Mouse (Mus musculus) CH12.LX (cell line): Measurements from ENCODE around the gene Pfdn6. TPM values are rescaled to one million over a fixed set of nuclear protein-coding genes. Genes with fewer than 3 reads are reported as not detected.
A peak's percentile ranks its signal among the peaks of the same experiment; 100 is the strongest.
"Not testable (repeated sequence)": the region's sequence is repeated elsewhere in the genome, so short reads cannot be mapped to it uniquely, and the experiment has no call there.

Experiments used
- DNase-seq: peaks from one replicate; pipeline ENCODE4 v3.0.0-alpha.2; 2013; ENCODE audit errors: extremely low read depth
- H3K27ac ChIP-seq: 2 replicates; pipeline ENCODE4 v1.5.1; 2012; ENCODE audit warnings: low read depth, mild to moderate bottlenecking, control low read depth, moderate library complexity; ENCODE audit not compliant: insufficient read depth
- H3K27me3 ChIP-seq: replicated peaks from 2 replicates; pipeline ENCODE3; 2012; ENCODE audit warnings: inconsistent platforms
- H3K36me3 ChIP-seq, 2 experiments: replicated peaks in 1 of 2; 2 replicates each; pipeline versions ENCODE3 to v1.6.1; 2012; ENCODE audit warnings: inconsistent platforms in 1 of 2, low read length in 1 of 2, mild to moderate bottlenecking in 1 of 2, mixed read lengths in 1 of 2, moderate library complexity in 1 of 2; ENCODE audit not compliant: control insufficient read depth in 1 of 2, insufficient read depth in 1 of 2
- H3K4me1 ChIP-seq, 2 experiments: 2 replicates each; pipeline ENCODE4 v1.6.1; 2012; ENCODE audit warnings: inconsistent platforms in 1 of 2, moderate library complexity in 1 of 2; ENCODE audit not compliant: insufficient read depth in 2 of 2, control insufficient read depth in 1 of 2
- H3K4me2 ChIP-seq: 2 replicates; pipeline ENCODE4 v1.6.1; 2012; ENCODE audit warnings: low read depth, mild to moderate bottlenecking, control low read depth; ENCODE audit not compliant: poor library complexity, insufficient read depth, severe bottlenecking
- H3K4me3 ChIP-seq, 3 experiments: fragments of 150-350 bp in 1 of 3; sonication (generic) in 1 of 3; replicated peaks in 1 of 3; 2 replicates each; pipeline versions ENCODE3 to v1.5.1; 2011 to 2012; ENCODE audit warnings: low read depth in 2 of 3, low read length in 2 of 3, mild to moderate bottlenecking in 2 of 3, moderate library complexity in 2 of 3, control low read depth in 1 of 3, improper control_type of control experiment in 1 of 3, inconsistent platforms in 1 of 3, mixed read lengths in 1 of 3; ENCODE audit not compliant: poor library complexity in 1 of 3
- H3K79me2 ChIP-seq: replicated peaks from 2 replicates; pipeline ENCODE4 v1.6.1; 2012; ENCODE audit warnings: mild to moderate bottlenecking, moderate library complexity; ENCODE audit not compliant: control insufficient read depth, poor library complexity, insufficient read depth, severe bottlenecking; ENCODE audit errors: extremely low read depth
- H3K9ac ChIP-seq: 2 replicates; pipeline ENCODE4 v1.6.1; 2012; ENCODE audit warnings: low read depth, mild to moderate bottlenecking, control low read depth, moderate library complexity; ENCODE audit not compliant: insufficient read depth
- H3K9me3 ChIP-seq: replicated peaks from 2 replicates; pipeline ENCODE3; 2012; ENCODE audit warnings: low read length, inconsistent platforms, mixed read lengths
- BHLHE40 ChIP-seq: IDR thresholded peaks from 2 replicates; pipeline ENCODE4 v1.6.1; 2011; ENCODE audit warnings: mild to moderate bottlenecking, low read depth, low read length, improper control_type of control experiment
- CTCF ChIP-seq, 2 experiments: IDR thresholded peaks in 1 of 2; conservative IDR thresholded peaks in 1 of 2; 2 replicates each; pipeline ENCODE4 v1.5.1; 2011 to 2012; ENCODE audit warnings: low read depth in 2 of 2, low read length in 2 of 2, improper control_type of control experiment in 1 of 2, inconsistent platforms in 1 of 2, mild to moderate bottlenecking in 1 of 2, moderate library complexity in 1 of 2
- E2F4 ChIP-seq: IDR thresholded peaks from 2 replicates; pipeline ENCODE4 v1.6.1; 2011; ENCODE audit warnings: low read depth, low read length, improper control_type of control experiment; ENCODE audit not compliant: insufficient replicate concordance
- EP300 ChIP-seq: IDR thresholded peaks from 2 replicates; pipeline ENCODE4 v1.6.1; 2011; ENCODE audit warnings: low read length, improper control_type of control experiment
- ETS1 ChIP-seq: conservative IDR thresholded peaks from 2 replicates; pipeline ENCODE4 v1.6.1; 2012; ENCODE audit warnings: low read depth, mild to moderate bottlenecking, inconsistent platforms, low read length, improper control_type of control experiment, moderate library complexity
- IRF4 ChIP-seq: IDR thresholded peaks from 2 replicates; pipeline ENCODE4 v1.6.1; 2014; ENCODE audit warnings: low read depth, mild to moderate bottlenecking, inconsistent platforms, low read length, improper control_type of control experiment
- MXI1 ChIP-seq: IDR thresholded peaks from 2 replicates; pipeline ENCODE4 v1.6.1; 2011; ENCODE audit warnings: mild to moderate bottlenecking, low read depth, low read length, improper control_type of control experiment
- NELFE ChIP-seq: IDR thresholded peaks from 2 replicates; pipeline ENCODE4 v1.6.1; 2011; ENCODE audit warnings: low read depth, low read length, improper control_type of control experiment
- PAX5 ChIP-seq: IDR thresholded peaks from 2 replicates; pipeline ENCODE4 v1.6.1; 2012; ENCODE audit warnings: low read length, inconsistent platforms, mixed read lengths
- POLR2A ChIP-seq: IDR thresholded peaks from 2 replicates; pipeline ENCODE4 v1.6.1; 2011; ENCODE audit warnings: low read depth, mild to moderate bottlenecking, improper control_type of control experiment, low read length
- RAD21 ChIP-seq: IDR thresholded peaks from 2 replicates; pipeline ENCODE4 v1.6.1; 2011; ENCODE audit warnings: low read depth, mild to moderate bottlenecking, low read length, improper control_type of control experiment, moderate library complexity
- RCOR1 ChIP-seq: conservative IDR thresholded peaks from 2 replicates; pipeline ENCODE4 v1.6.1; 2012; ENCODE audit warnings: low read depth, mild to moderate bottlenecking, inconsistent platforms, low read length, improper control_type of control experiment
- SIN3A ChIP-seq: IDR thresholded peaks from 2 replicates; pipeline ENCODE4 v1.6.1; 2012; ENCODE audit warnings: low read length, improper control_type of control experiment, inconsistent platforms
- SMC3 ChIP-seq: IDR thresholded peaks from 2 replicates; pipeline ENCODE4 v1.6.1; 2011; ENCODE audit warnings: low read depth, low read length, improper control_type of control experiment
- TBP ChIP-seq: conservative IDR thresholded peaks from 2 replicates; pipeline ENCODE4 v1.6.1; 2011; ENCODE audit warnings: low read depth, low read length, improper control_type of control experiment
- TCF12 ChIP-seq: IDR thresholded peaks from 2 replicates; pipeline ENCODE4 v1.6.1; 2014; ENCODE audit warnings: low read depth, mild to moderate bottlenecking, inconsistent platforms, low read length, improper control_type of control experiment
- ZC3H11A ChIP-seq: IDR thresholded peaks from 2 replicates; pipeline ENCODE4 v1.6.1; 2012; ENCODE audit warnings: low read depth, mild to moderate bottlenecking, inconsistent platforms, low read length, improper control_type of control experiment
- ZMIZ1 ChIP-seq: IDR thresholded peaks from 2 replicates; pipeline ENCODE4 v1.6.1; 2012; ENCODE audit warnings: low read depth, mild to moderate bottlenecking, inconsistent platforms, low read length, improper control_type of control experiment
- dilution Hi-C: fragments of 300-500 bp; cut with MboI; formaldehyde crosslinking; loops from 2 replicates; pipeline ENCODE4 v1.14.3; 2020; ENCODE audit warnings: low sequenced_read_pairs; ENCODE audit not compliant: extremely low pct_unique_long_range_greater_than_20kb, extremely low pct_ligation_motif_present
- in situ Hi-C: fragments of 300-500 bp; cut with MboI; formaldehyde crosslinking; loops from 3 replicates; pipeline ENCODE4 v1.14.3; 2019; ENCODE audit warnings: low sequenced_read_pairs, low pct_ligation_motif_present, low pct_unique_long_range_greater_than_20kb, mixed read lengths
- polyA plus RNA-seq: library from polyadenylated mRNA; unstranded; fragments of >175 nt; gene quantifications from 2 replicates; pipeline ENCODE4 v1.2.1, GENCODE M21; 2012; ENCODE audit warnings: low read depth; ENCODE audit not compliant: insufficient read length
- total RNA-seq, 2 experiments: library from RNA; depleted of rRNA; stranded (reverse); fragments of 300-350 nt in 1 of 2; fragments of >200 nt in 1 of 2; gene quantifications; 2 replicates each; pipeline ENCODE4 v1.2.3; 2012 to 2014

Pfdn6 gene
- total and polyA plus RNA-seq, 3 experiments, result 92.3 to 140 (median 109) TPM

DNA sequence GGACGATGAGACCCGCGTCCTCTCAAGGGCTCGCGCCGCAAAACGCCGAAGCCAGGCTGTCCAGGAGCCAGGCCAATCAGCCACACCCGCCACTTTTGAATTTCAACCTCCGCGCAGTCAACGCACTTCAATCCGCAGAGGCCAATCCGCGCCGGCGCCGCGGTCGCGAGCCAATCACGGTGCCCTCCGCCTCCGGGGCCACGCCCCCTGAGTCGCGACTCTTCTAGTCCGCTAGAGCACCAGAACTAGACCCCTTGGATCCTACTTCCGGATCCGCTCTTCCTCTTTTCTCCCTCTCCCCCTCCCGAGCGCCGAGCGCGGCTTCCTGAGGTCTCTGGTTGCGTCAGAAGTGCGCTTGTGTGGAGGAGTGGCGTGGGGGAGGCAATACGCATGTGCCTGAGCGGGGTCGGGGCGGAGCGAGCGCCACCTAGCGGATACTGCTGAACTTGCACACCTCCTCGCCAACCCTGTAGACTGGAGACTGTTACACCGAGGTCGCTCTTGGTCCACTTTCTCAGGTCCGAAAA, 49.5 kb downstream of the Pfdn6 start, which contains the start of gene Kifc1 (continued):
- peak; percentile 68 for TF ChIP-seq BHLHE40
- peak; percentile 73 for TF ChIP-seq TCF12
- TF ChIP-seq ETS1, result peak; percentile 14; the same call in 1 of the 2 replicates
- TF ChIP-seq E2F4, result peak; percentile 61; the same call in 1 of the 2 replicates
- TF ChIP-seq CTCF (conservative IDR thresholded peaks at IDR 0.05 in 1 of 2, IDR thresholded peaks at IDR 0.05 in 1 of 2; ENCODE audit: low read depth in 2 of 2, low read length in 2 of 2), result peak; percentile 58 to 91
- TF ChIP-seq SIN3A, result peak; percentile 92
- TF ChIP-seq RCOR1, result 0 out of 2 replicates have a peak, but pooled peaks have one; percentile 36
- peak; percentile 54; the same call in 1 of the 2 replicates for TF ChIP-seq TBP
- TF ChIP-seq EP300, result 0 out of 2 replicates have a peak, but pooled peaks have one; percentile 8
- TF ChIP-seq POLR2A, result peak; percentile 82
- TF ChIP-seq ZMIZ1, result 0 out of 2 replicates have a peak, but pooled peaks have one; percentile 22
- TF ChIP-seq RAD21, result peak; percentile 21
- peak; percentile 52; the same call in 1 of the 2 replicates for TF ChIP-seq NELFE
- peak; percentile 79; the same call in 1 of the 2 replicates for TF ChIP-seq MXI1
- peak; percentile 49 for TF ChIP-seq SMC3
- no peak for TF ChIP-seq PAX5
- peak; percentile 70; the same call in 1 of the 2 replicates for TF ChIP-seq IRF4
- no peak for TF ChIP-seq ZC3H11A

DNA sequence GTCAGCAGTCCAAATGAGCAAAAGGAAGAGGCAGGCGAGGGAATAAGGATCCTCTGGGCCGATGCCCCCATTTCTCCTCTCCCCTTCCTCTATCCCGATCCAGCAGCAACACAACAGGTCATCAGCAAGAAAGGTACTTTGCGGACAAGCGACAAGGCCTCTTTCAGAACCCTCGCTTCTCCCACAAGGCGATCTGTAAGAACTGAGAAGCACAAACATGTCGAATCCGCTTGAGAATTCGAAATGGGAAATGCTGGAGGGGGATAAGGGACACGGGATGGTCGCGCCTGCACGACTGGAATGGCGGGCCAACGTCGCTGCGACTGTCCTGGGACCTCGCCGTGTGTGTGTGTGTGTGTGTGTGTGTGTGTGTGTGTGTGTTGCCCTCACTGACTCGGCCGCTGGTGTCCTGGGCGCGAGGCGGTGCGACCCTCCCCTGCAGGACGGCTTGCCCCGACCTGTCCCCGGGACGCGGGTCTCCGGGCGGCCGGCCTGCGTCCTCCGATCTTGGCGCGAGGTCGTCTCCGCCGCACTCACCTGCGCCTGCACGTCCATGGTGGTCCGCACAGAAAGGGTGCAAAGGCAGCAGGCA, 50.1 kb downstream of the Pfdn6 start:
- H3K27ac ChIP-seq, result peak overlapping the region; percentile 56; the same call in 1 of the 2 replicates
- peaks cover 7 to 12% of the 10 kb centered on the region in 2 experiments for H3K36me3 ChIP-seq
- H3K9me3 ChIP-seq, H3K27me3 ChIP-seq, in situ Hi-C loops, DNase-seq, dilution Hi-C loops: not testable (repeated sequence)
- H3K9ac ChIP-seq, result peak overlapping the region; percentile 73
- H3K4me3 ChIP-seq, result peak overlapping the region; percentile 73 to 95 (median 73)
- H3K4me1 ChIP-seq, result peaks cover 0 to 11% of the 10 kb centered on the region in 2 experiments; a peak in 1 of 4 replicates
- H3K79me2 ChIP-seq, result peaks cover 27% of the 10 kb centered on the region
- H3K4me2 ChIP-seq, result peak overlapping the region; percentile 50

Other genes with a start within 250 kb of the Pfdn6 start
Only the 20 nearest of the 31 such genes appear.
- gene Rps28, start 115.8 kb downstream of the Pfdn6 start, total RNA-seq (2012; rRNA removed), result 4,496 and 4,575 TPM in 2 replicates
- 696 and 765 TPM in 2 replicates for gene Rps28, start 115.8 kb downstream of the Pfdn6 start, total RNA-seq (2014; rRNA removed)
- 782 and 837 TPM in 2 replicates for gene Rps28, start 115.8 kb downstream of the Pfdn6 start, polyA plus RNA-seq
- 316 and 364 TPM in 2 replicates for gene Ndufa7, start 115.8 kb downstream of the Pfdn6 start, total RNA-seq (2012; rRNA removed)
- 168 and 194 TPM in 2 replicates for gene Ndufa7, start 115.8 kb downstream of the Pfdn6 start, total RNA-seq (2014; rRNA removed)
- 153 and 164 TPM in 2 replicates for gene Ndufa7, start 115.8 kb downstream of the Pfdn6 start, polyA plus RNA-seq
- 53.7 and 57.1 TPM in 2 replicates for gene Cd320, start 97.3 kb downstream of the Pfdn6 start, total RNA-seq (2012; rRNA removed)
- gene Cd320, start 97.3 kb downstream of the Pfdn6 start, total RNA-seq (2014; rRNA removed), result 67.1 and 84.2 TPM in 2 replicates
- gene Cd320, start 97.3 kb downstream of the Pfdn6 start, polyA plus RNA-seq, result 45.3 and 50.9 TPM in 2 replicates
- not detected in 2 replicates for gene Gm7029, start 66.5 kb downstream of the Pfdn6 start, total RNA-seq (2012; rRNA removed)
- gene Gm7029, start 66.5 kb downstream of the Pfdn6 start, total RNA-seq (2014; rRNA removed), result not detected in 2 replicates
- gene Gm7029, start 66.5 kb downstream of the Pfdn6 start, polyA plus RNA-seq, result not detected in 2 replicates
- gene Kifc1, start 49.7 kb downstream of the Pfdn6 start, total RNA-seq (2012; rRNA removed), result 22.3 and 23.0 TPM in 2 replicates
- gene Kifc1, start 49.7 kb downstream of the Pfdn6 start, total RNA-seq (2014; rRNA removed), result 15.2 and 16.0 TPM in 2 replicates
- 41.2 and 46.6 TPM in 2 replicates for gene Kifc1, start 49.7 kb downstream of the Pfdn6 start, polyA plus RNA-seq
- gene Platr17, start 35.2 kb downstream of the Pfdn6 start, total RNA-seq (2012; rRNA removed), result not detected in 2 replicates
- gene Platr17, start 35.2 kb downstream of the Pfdn6 start, total RNA-seq (2014; rRNA removed), result not detected in 2 replicates
- gene Platr17, start 35.2 kb downstream of the Pfdn6 start, polyA plus RNA-seq, result not detected in 2 replicates
- gene Daxx, start 30.9 kb downstream of the Pfdn6 start, total RNA-seq (2012; rRNA removed), result 33.8 and 48.3 TPM in 2 replicates
- gene Daxx, start 30.9 kb downstream of the Pfdn6 start, total RNA-seq (2014; rRNA removed), result 31.6 and 32.3 TPM in 2 replicates
- gene Daxx, start 30.9 kb downstream of the Pfdn6 start, polyA plus RNA-seq, result 53.0 and 64.7 TPM in 2 replicates
- 114 and 134 TPM in 2 replicates for gene Tapbp, start 24.4 kb downstream of the Pfdn6 start, total RNA-seq (2012; rRNA removed)
- 44.3 and 45.3 TPM in 2 replicates for gene Tapbp, start 24.4 kb downstream of the Pfdn6 start, total RNA-seq (2014; rRNA removed)
- gene Tapbp, start 24.4 kb downstream of the Pfdn6 start, polyA plus RNA-seq, result 96.7 and 116 TPM in 2 replicates
- 21.2 and 23.5 TPM in 2 replicates for gene Zbtb22, start 24.4 kb downstream of the Pfdn6 start, total RNA-seq (2012; rRNA removed)
- 11.7 and 12.1 TPM in 2 replicates for gene Zbtb22, start 24.4 kb downstream of the Pfdn6 start, total RNA-seq (2014; rRNA removed)
- gene Zbtb22, start 24.4 kb downstream of the Pfdn6 start, polyA plus RNA-seq, result 20.2 and 20.3 TPM in 2 replicates
- 23.0 and 25.6 TPM in 2 replicates for gene Rgl2, start 10.8 kb downstream of the Pfdn6 start, total RNA-seq (2012; rRNA removed)
- gene Rgl2, start 10.8 kb downstream of the Pfdn6 start, total RNA-seq (2014; rRNA removed), result 20.1 and 20.4 TPM in 2 replicates
- 29.1 and 31.8 TPM in 2 replicates for gene Rgl2, start 10.8 kb downstream of the Pfdn6 start, polyA plus RNA-seq
- 49.7 and 64.5 TPM in 2 replicates for gene Wdr46, start 317 bp upstream of the Pfdn6 start, total RNA-seq (2012; rRNA removed)
- gene Wdr46, start 317 bp upstream of the Pfdn6 start, total RNA-seq (2014; rRNA removed), result 36.8 and 39.8 TPM in 2 replicates
- gene Wdr46, start 317 bp upstream of the Pfdn6 start, polyA plus RNA-seq, result 69.4 and 72.4 TPM in 2 replicates
- gene B3galt4, start 11.1 kb upstream of the Pfdn6 start, total RNA-seq (2012; rRNA removed), result 3.7 and 4.5 TPM in 2 replicates
- 4.2 and 5.2 TPM in 2 replicates for gene B3galt4, start 11.1 kb upstream of the Pfdn6 start, total RNA-seq (2014; rRNA removed)
- gene B3galt4, start 11.1 kb upstream of the Pfdn6 start, polyA plus RNA-seq, result 4.6 and 6.2 TPM in 2 replicates
- 38.2 and 39.9 TPM in 2 replicates for gene Vps52, start 15.5 kb upstream of the Pfdn6 start, total RNA-seq (2012; rRNA removed)
- 34.3 and 40.6 TPM in 2 replicates for gene Vps52, start 15.5 kb upstream of the Pfdn6 start, total RNA-seq (2014; rRNA removed)
- gene Vps52, start 15.5 kb upstream of the Pfdn6 start, polyA plus RNA-seq, result 73.6 and 76.1 TPM in 2 replicates
- gene Rps18, start 15.7 kb upstream of the Pfdn6 start, total RNA-seq (2012; rRNA removed), result 302 and 359 TPM in 2 replicates
- 205 and 246 TPM in 2 replicates for gene Rps18, start 15.7 kb upstream of the Pfdn6 start, total RNA-seq (2014; rRNA removed)
- gene Rps18, start 15.7 kb upstream of the Pfdn6 start, polyA plus RNA-seq, result 913 and 991 TPM in 2 replicates
- gene H2-K1, start 60.0 kb upstream of the Pfdn6 start, total RNA-seq (2012; rRNA removed), result 1,488 and 1,753 TPM in 2 replicates
- gene H2-K1, start 60.0 kb upstream of the Pfdn6 start, total RNA-seq (2014; rRNA removed), result 1,386 and 1,734 TPM in 2 replicates
- gene H2-K1, start 60.0 kb upstream of the Pfdn6 start, polyA plus RNA-seq, result 2,472 and 2,496 TPM in 2 replicates
- gene Ring1, start 84.3 kb upstream of the Pfdn6 start, total RNA-seq (2012; rRNA removed), result 8.6 and 11.9 TPM in 2 replicates
- 11.5 and 13.7 TPM in 2 replicates for gene Ring1, start 84.3 kb upstream of the Pfdn6 start, total RNA-seq (2014; rRNA removed)
- gene Ring1, start 84.3 kb upstream of the Pfdn6 start, polyA plus RNA-seq, result 18.0 and 23.1 TPM in 2 replicates
- gene H2-Ke6, start 87.7 kb upstream of the Pfdn6 start, total RNA-seq (2012; rRNA removed), result 44.8 and 47.1 TPM in 2 replicates
- gene H2-Ke6, start 87.7 kb upstream of the Pfdn6 start, total RNA-seq (2014; rRNA removed), result 20.4 and 20.8 TPM in 2 replicates
- gene H2-Ke6, start 87.7 kb upstream of the Pfdn6 start, polyA plus RNA-seq, result 31.7 and 34.5 TPM in 2 replicates
- 116 and 160 TPM in 2 replicates for gene Slc39a7, start 91.3 kb upstream of the Pfdn6 start, total RNA-seq (2012; rRNA removed)
- 96.8 and 97.2 TPM in 2 replicates for gene Slc39a7, start 91.3 kb upstream of the Pfdn6 start, total RNA-seq (2014; rRNA removed)
- gene Slc39a7, start 91.3 kb upstream of the Pfdn6 start, polyA plus RNA-seq, result 105 and 108 TPM in 2 replicates
- gene Rxrb, start 91.5 kb upstream of the Pfdn6 start, total RNA-seq (2012; rRNA removed), result 42.7 and 47.7 TPM in 2 replicates
- 27.0 and 27.4 TPM in 2 replicates for gene Rxrb, start 91.5 kb upstream of the Pfdn6 start, total RNA-seq (2014; rRNA removed)
- gene Rxrb, start 91.5 kb upstream of the Pfdn6 start, polyA plus RNA-seq, result 36.9 and 41.4 TPM in 2 replicates
- gene Col11a2, start 99.1 kb upstream of the Pfdn6 start, total RNA-seq (2012; rRNA removed), result 6.0 and 7.6 TPM in 2 replicates
- 3.0 and 4.5 TPM in 2 replicates for gene Col11a2, start 99.1 kb upstream of the Pfdn6 start, total RNA-seq (2014; rRNA removed)
- gene Col11a2, start 99.1 kb upstream of the Pfdn6 start, polyA plus RNA-seq, result 5.8 and 7.2 TPM in 2 replicates